Mouse (Mus musculus) cerebellum, adult 2 months (tissue): Measurements from ENCODE around the gene Apom.

Experiments
- CTCF ChIP-seq: fragments of 200-500 bp; IDR thresholded peaks from 2 replicates; pipeline ENCODE4 v1.5.1; 2011; ENCODE audit warnings: low read depth, mild to moderate bottlenecking, control low read depth, low read length, moderate library complexity, borderline replicate concordance; ENCODE audit not compliant: insufficient read depth
- POLR2A ChIP-seq: fragments of 200-500 bp; IDR thresholded peaks from 2 replicates; pipeline ENCODE4 v1.6.1; 2011; ENCODE audit warnings: low read length, control low read depth, borderline replicate concordance; ENCODE audit not compliant: insufficient read depth

DNA sequence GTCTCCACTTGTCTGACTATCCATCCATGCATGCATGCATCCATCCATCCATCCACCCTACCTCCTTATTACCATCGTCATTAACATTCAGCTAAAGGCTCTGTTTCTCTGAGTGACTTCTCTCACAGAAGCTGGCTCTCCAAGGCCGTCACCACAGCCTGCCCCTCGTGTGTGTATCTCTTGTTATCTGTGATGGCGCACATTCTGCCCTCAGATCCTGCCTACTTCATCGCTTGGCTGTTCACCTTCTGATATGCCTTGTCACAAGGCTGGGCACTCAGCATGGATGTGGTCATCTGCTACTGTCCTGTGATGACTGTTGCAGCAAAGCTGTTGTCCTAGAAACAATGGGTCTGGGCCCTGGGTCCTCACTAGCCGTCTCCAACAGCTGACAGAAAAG is 27.1 kb downstream of the Apom start:
- no peak for TF ChIP-seq CTCF
- no peak for TF ChIP-seq POLR2A
